Mouse (Mus musculus) lung, postnatal 36 days (tissue): ENCODE results near the gene Gm20518.

Source experiments
- DNase-seq: peaks from one replicate; pipeline ENCODE4 v3.0.0; 2022; ENCODE audit warnings: mixed read lengths

The Gm20518 gene

DNA sequence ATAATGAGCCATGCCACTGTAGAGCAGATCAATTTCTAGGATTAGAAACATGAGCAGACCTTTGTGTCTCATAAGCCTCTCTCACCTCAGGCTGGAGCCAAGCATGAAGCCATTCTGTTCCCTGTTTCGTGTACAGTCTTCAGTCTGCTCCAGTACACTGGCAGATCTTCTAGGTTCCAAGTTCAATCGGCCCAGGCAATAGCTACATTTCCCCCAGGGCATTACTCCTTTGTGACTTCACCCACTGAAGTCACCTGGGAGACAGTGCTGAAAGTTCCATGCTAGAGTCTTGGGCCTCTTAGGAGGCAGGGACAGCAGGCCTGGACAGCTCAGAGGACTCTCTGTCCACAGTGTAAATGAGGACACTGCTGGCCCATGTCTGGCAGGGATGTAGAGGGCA, 2.5 kb upstream of the Gm20518 start, which contains the start of gene Tssk1:
TSS of gene Tssk1 (plus strand) at position 301 of the 400 bp plus-strand sequence.
- no peak for DNase-seq

DNA sequence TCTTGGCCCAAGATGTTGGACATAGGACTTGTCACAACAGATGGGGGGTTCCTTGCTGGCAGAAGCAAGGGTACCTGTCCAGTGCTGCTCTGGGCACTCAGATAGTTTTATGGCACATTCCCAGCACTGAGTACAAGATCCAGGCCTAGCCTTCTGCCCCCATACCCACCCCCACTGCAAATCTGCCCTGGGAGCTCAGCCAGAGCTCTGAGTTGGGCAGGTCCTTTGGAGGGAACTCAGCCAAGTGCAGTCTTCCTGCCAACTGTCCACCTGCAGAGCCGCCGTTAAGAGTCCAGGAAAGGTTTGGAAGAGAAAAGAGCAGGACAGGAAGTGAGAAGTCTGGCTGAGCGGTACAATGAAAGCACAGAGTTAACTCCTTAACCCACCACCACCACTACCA, 1.1 kb upstream of the Gm20518 start:
- DNase-seq: peak; percentile 59

DNA sequence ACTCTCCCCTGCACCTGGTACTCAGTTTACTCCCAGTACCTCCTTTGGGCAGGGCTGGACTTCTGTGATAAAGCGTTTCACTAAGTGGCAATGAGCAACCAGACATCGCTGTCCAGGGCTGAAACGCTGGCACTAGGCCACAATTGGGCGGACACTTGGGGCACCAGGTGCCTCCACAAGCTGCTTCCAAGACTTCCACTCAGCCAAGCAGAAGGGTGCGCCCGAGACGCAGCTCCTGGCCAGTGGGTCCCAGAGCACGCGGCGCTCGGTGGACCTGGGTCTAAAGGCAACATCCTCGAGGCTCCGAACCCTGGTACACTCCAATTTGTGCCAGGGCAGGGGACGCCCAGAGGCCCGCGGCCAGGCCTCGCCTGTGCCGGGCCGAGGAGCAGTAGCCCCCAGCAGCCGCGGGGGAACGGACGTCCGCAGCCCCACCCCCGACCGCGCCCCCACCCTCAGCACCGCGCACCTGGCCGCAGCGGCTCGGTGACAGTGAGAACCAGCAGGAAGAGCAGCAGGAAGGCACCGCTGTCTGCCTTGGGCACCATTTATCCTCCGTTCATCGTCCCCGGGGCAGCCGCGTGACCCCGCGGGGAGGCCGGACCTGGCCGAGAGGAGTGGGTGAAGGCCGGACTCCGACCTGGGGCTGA, 429 bp downstream of the Gm20518 start:
- DNase-seq: peak; percentile 82

DNA sequence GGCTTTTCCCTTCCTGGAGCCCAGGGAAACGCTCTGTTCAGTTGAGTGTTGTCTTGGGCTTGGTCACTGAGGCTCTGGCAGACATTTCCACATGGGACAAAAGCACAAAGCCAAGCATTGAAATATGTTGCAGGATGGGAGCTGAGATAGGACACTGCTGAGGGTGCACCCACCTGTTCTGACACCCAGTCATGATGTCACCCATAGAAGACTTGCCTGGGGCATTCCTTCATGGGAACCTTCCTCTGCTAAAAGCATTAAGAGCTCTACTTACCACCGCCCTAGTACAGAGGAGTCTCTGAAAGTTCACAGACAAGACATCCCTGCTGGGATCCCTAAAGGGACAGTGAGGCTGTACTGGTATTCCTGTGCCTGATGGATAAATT, 1.1 kb downstream of the Gm20518 start:
- no peak for DNase-seq

DNA sequence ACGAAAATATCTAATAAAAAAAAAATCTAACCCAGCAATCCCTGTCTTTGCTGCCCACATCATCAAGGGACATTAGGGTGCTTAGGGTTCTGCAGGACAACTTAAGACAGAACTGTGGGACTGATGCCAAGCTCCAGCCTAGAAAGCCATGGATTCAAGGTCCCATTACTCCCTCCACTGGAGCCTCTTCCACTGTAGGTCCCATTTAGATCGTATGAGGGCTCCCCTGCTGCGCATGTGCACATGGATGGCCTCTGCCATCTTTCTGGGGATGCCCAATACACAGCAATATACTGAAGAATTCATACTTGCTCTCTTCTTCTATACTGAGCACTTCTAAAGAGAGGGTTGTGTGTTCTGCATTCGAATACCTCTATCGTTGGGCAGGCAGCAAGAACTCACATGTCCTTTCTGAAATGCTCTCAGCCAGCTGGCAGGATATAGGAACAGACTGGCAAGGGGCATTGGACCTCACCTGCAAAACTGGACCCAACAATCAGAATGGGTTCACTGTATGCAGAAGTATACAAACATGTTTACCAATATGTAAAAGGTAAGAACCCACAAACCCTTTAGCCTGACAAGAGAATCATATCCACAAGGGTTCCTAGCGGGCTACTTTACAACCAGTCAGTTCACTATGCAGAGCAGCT, 1.7 kb downstream of the Gm20518 start:
- no peak for DNase-seq

DNA sequence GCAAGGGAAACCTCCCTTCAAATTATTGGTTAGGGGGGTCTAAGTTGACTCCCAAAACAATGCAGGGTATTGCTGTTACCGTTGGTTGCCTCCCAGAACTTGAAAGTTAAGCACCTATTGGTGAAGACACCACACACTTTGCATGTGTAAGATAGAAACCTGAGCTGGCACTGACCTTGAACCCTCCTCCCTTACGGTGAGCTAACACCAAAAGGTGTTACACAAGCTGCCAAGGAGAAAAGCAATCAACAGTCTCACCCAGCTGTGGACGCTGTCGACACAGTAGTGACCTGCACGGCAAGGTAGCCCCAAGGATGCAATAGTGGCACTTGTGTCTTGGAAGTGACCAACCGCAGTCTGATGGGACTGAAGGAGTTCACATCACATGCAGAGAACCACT, 7.4 kb downstream of the Gm20518 start:
- DNase-seq: peak; percentile 21

DNA sequence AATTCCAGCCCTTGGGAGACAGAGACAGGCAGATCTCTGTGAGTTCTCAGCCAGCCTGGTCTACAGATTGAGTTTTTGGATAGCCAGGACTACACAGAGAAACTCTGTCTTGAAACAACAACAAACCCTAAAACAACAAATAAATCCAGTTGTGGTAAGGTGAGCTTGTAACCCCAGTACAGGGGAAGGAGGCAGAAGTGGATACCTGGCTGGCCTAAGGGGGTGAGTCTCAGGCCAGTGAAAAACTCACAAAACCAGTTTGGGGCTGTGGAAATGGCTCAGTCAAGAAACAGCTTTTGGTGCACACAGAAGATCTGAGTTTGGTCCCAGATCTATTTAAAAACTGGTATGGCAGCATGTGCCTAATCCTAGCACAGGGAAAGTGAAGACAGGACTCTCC, 9.3 kb downstream of the Gm20518 start:
- DNase-seq: peak; percentile 50

DNA sequence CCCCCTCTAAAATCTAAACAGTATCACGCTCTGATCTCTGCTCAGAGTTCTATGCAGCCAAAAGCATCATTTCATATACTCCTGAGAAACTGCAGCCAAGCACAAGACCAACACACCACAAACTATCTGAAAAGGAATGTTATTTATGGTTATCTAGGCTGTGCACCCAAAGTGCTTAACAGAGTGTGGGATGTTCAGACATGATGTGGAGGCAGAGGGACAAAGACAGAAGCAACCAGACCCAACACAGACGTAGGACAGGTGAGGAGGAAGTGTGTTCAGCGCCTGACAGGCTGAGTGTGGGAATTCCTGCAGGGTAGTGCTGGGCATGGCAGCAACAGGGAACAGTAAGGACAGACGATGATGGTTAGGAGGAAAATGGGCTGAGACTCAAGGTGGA, 11.9 kb downstream of the Gm20518 start:
- no peak for DNase-seq

DNA sequence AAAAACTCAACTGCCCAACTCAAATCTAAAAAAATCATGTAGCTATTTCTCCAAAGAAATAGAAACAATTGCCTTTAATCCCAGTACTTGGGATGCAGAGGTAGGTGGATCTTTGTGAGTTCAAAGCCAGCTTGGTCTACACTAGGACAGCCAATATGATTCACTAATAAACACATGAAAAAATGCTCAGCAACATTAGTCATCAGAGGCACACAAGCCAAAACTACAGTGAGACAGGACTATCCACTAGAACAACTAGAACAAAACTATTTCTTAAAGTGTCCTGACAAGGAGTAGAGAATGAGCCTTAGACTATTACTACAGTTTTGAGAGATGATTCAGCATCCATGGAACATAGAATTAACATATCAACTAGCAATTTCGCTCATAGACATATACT, 15.4 kb downstream of the Gm20518 start:
- no peak for DNase-seq

DNA sequence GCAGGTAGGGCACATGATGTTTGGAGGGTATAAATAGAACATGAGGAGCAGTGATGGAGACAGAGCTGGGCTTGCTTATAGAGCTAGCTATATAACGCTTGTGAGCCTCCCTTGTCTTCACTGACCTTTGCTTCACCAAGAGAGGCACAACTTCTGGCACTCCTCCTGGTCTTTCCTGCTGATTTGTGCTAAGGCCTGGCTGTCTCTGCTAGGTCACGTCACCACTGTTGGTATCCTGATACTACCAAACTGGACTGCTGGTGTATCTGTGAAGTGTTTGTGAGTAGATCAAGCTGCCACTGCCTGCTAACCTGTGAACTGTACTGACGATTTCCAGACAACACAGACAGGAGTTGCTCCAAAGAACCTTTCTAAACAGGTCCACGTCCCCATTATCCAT, 16.3 kb downstream of the Gm20518 start:
- DNase-seq: peak; percentile 6

DNA sequence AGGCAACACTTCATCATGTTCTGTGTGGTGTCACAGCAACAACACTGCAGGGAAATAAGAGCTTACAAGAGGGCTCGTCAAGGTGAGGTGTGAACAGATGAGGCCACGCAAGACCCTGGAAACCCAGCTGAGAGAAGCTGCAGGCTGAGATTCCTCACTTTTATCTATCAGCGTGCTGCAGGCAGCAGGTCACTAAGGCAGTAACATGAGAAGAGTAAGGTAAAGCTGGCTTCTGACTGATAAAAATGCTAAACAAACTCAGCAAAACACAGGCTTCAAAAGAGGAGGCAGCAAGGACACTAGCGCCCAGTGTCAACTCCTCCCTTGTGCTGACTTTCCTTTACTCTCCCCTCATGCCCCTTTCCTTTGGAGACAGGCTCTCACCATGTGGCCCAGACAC, 18.5 kb downstream of the Gm20518 start:
- DNase-seq: no peak

DNA sequence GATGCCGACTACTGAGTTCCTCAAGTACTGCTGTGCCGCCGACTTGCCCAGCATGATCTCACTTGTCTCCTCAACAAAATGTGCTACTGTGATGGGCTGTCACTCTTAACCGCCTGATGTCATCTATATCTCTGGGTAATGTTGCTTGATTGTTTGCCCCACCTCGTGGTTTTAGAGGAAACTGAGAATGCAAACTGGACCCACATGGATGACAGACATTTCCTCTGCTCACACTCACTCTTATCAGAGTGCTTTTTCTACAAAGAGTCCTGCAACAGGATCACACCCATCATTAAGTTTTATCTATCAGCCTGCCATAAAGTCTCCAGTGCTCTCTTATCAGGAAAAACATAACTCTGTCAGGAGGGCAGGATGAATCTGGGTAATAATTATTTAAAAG, 20.2 kb downstream of the Gm20518 start:
- DNase-seq: no peak

DNA sequence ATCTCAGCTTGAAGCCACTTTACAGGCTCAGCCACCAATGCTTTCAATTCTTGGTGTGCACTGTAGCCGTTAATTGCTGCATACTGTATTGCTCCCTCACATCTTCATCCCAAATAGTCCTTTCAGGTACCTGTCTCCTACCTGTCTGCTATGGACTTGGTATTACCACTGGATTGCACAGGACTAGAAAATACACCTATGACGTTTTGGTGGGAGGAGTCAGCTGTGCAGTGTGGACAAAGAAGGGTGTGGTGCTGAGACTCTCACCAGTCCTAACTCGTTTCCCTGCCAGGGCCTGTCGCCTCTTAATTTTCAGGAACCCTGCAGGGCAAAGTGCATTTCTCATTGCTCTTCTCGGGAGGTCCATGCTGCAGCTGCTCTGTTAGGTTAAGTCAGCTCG, 25.7 kb downstream of the Gm20518 start:
- DNase-seq: peak; percentile 64

DNA sequence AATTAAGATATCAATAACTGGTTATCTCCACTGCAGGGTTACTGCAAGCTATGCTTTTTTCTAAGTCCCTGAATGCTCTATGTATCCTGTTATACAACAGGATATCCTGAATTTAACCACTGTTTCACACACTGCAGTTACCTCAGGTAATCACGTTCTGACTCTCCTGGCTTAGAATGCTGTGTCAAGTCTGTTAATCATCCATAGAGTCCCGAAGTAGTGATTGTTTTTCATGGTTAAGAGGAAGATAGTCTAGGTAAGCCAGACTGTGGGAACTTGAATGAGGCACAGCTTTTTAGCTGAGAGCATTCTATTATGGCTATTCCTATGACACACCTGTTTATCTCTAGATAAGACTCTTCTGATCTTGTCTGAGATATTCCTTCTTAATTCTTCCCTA, 26.2 kb downstream of the Gm20518 start:
- DNase-seq: no peak

DNA sequence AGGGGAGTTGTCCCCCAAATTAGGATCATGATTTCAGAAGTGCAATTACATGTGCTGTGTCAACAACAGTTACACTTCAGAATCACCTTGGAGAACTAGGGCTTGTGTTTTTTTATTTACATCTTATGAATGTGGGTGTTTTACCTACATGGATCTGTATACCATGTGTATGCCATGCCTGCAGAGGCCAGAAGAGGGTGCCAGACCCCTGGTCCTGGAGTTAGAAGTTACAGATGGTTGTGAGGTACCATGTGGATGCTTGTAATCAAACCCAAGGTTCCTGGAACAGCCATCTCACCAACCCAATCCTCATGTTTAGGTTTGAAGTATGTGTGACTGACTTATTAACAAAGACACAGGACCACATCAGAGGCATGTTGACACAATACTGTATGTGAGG, 32.9 kb downstream of the Gm20518 start:
- peak; percentile 44 for DNase-seq

DNA sequence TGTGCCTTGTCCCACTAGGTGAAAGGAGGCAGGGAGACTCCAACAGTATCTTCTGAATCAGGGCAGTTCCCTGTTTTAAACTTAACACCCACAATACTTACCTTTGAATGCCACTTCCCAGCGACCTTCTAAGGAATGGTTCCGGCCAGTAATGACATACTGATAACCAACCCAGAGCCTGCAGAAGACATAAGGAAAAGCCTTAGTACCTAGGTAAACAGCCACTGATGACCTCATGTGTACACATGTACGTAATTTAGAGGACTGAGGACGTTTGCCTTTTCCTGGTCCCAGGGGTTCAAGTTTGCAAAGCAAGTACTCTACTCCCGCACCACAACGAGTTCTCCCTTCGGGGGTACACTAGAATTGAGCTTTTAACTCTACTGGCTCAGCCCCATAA, 34.3 kb downstream of the Gm20518 start:
- no peak for DNase-seq

DNA sequence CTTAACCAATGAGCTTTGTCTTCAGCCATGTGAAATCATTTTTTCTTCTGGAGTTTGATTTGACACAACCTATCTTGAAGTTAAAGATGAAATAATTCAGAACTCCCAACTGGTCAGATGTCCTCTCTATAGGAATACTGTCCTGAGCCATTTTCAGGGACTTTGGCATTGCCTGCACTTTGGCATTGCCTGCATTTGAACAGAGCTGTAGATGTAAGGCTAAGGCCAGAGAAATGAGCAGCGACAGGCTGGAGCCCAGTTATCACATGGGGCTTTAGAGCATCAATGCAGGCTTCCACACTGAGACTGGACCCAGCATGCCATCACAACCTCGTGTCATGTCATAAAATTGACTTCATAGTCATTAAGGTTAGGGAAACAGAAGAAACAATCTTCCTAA, 38.2 kb downstream of the Gm20518 start:
- DNase-seq: no peak

DNA sequence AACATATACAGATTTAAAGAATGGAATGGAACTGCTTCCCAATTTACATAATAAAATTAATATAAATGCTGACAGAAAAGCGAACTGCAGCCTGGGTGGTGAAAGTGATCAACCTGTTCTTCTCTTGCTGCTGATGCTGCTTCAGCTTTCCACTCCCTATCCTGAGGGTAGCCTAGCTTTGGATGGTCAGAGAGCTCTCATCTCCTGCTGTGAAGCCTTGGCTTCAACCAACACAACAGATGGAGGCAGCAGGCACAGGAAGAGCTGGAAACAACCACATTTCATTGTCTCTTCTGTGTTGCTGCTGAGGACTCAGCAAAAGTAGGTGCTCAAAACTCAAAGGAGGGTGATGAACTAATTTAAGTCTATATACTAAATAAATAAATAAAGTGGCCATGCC, 39.6 kb downstream of the Gm20518 start:
- DNase-seq: no peak

DNA sequence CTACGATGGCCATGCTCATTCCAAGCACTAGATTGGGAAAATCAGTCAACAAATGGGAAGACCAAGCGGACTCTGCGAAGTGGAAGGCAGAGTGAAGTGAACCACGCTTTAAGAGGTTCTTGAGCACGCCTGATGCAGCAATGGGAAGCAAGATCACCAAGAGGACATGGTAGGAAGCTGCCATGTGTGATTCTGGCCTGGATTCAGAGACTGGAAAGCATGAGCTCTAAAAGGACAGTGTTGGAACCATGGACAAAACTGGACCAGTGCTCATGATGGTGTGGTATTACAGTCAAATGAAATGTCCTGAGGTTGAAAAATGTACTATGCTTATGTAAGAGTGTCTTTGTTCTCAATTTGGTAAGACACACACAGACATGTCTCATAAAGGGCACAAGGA, 40.1 kb downstream of the Gm20518 start:
- no peak for DNase-seq

DNA sequence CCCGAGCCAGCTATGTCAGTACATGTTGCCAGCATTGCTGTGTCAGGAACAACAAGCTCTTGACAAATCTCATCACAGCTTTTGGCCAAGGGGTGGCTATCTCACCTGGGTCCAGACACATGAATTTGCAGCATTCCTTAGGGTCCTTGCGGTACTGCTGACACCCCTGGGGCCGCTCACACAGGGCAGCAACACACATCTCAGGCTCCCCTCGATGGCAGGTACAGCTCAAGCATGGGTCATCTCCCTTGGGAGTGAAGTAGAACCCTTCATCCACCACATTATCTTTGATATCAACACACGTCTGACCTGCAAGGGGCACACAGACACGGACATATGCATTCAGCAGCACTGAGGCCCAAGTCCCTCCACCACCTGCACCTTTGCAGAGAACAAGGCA, 42.0 kb downstream of the Gm20518 start:
- DNase-seq: no peak

DNA sequence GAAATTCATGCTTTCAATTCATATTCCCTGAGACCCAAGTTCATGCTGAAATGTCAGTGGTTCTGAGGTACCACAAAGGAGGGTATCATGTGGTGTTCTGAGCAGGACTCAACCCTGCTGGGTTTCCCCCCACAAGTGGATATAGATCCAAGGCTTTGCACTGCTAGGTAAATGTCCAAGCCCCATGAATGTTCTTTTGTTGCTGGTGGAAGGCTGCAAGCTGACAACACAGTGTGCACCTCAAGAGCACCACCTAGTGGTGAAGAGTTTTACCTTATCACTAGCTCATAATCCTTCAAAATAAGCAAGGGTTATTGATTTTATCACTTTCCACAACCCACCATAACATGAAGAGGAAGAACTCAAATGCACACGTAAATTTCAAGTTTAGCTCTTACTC, 42.5 kb downstream of the Gm20518 start:
- peak; percentile 77 for DNase-seq

DNA sequence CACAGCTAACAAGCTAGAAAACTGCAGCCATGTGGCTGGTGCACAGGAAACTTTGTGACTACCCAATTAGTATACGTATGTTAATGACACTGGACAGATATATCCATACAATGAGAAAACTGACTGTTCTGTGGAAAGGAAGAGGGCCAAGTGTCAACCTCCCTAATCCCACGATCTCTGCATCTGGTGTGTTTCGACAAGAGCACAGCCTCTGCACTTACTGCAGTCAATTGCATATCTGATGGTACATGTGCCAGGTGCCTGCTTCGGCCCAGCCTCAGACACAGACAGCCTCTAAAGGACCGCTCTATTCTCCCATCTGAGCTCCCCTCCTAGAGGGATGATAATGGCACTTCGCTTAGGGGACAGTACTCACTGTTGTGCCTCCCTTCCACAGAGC, 43.0 kb downstream of the Gm20518 start:
- DNase-seq: no peak

DNA sequence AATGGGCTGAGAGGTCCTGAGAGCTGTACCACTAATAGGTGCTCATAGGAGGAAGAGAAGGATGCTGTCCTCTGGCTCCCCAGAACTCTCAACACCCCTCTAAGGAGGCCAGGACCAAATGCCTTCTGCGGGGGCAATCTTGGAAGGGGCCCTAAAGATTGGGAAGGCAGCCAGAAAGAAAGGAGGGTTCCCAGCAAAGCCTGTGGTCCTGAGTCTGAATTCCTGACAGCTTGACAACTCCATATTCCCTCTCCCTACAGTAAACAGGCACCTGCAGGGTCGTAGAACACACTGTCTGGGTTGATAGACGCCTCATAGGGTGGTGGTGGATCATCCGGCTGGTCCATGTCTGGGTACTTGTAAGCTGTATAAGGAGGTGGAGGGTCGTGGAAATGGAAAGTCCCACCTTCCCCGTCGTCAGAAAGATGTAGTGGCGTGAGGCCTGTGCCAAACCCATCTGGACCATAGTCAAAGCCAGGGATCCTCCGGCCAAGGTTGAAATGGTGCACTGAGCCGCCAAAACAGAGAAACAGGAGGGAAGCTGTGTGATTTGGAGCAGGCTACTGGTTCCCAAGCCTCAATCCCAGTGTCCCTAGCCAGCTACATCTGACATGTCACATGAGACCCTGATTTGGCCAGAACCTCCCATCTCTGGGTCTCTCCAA, 47.6 kb downstream of the Gm20518 start:
- no peak for DNase-seq

DNA sequence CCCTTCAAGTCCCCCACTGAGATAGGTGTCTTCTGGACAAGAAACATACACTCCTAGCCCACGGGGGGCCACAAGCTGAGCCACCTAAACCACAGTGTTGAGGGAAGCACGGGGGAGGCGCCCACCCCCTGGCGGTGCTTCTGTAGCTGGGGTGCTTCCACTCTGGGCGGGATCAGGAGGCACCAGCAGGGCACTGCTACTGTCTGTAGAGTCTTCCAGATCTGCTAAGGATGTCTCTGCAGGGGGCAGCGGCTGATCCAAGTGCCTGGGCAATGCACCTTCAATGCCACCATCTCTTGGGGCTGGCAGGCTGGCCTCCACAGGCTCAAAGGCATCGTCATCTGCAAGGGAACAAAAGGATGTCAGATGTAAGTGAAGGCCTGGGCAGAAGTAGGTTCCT, 49.0 kb downstream of the Gm20518 start:
- no peak for DNase-seq

DNA sequence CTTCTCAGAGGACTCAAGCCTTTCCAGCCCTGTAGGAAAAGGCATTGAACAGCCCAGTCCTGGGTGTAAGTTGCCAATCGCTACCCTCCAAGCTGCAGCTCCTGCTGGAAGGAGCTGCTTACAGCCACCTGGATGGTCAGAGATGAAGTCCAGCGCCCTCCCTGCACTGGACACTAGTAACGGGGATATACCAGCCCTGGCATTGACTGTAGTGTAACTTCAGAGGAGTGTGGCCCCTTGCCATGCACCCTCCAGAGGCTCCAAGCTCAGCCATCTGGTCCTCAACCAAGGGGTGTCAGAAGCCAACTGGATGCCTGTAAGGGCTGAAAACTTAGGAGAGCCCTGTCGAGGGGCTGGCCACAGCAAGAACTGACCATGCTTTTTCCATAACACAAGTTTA, 51.5 kb downstream of the Gm20518 start:
- DNase-seq: no peak
